Mouse (Mus musculus) midbrain, postnatal 0 days (tissue): Measurements from ENCODE around the gene Ptrh2. TPM values are rescaled to one million over a fixed set of nuclear protein-coding genes. Genes with fewer than 3 reads are reported as not detected.
"Not testable (repeated sequence)": the region's sequence is repeated elsewhere in the genome, so short reads cannot be mapped to it uniquely, and the experiment has no call there.

Experiments
- ATAC-seq: fragments of 200-750 bp; cut with Nextera tagmentation; 2 replicates; pipeline ENCODE4 v1.8.0; 2017; ENCODE audit warnings: moderate number of reproducible peaks, mild to moderate bottlenecking, moderate TSS enrichment, moderate library complexity; ENCODE audit not compliant: low FRiP score
- DNase-seq: peaks from one replicate; pipeline ENCODE4 v3.0.0-alpha.2; 2015; ENCODE audit warnings: low spot score
- H3K27ac ChIP-seq: fragments of 300-500 bp; sonication (generic); 2 replicates; pipeline ENCODE4 v1.5.1; 2014; ENCODE audit warnings: low read depth, mild to moderate bottlenecking, low read length, mixed read lengths
- H3K27me3 ChIP-seq: fragments of 300-500 bp; sonication (generic); 2 replicates; pipeline ENCODE4 v1.6.1; 2014; ENCODE audit warnings: low read length, control low read depth, mixed read lengths; ENCODE audit not compliant: insufficient read depth
- H3K36me3 ChIP-seq: fragments of 300-500 bp; sonication (generic); 2 replicates; pipeline ENCODE4 v1.6.1; 2014; ENCODE audit warnings: low read length, control low read depth, mixed read lengths; ENCODE audit not compliant: insufficient read depth
- H3K4me1 ChIP-seq: fragments of 300-500 bp; sonication (generic); 2 replicates; pipeline ENCODE4 v1.6.1; 2014; ENCODE audit warnings: mild to moderate bottlenecking, control low read depth, antibody characterized with exemption, low read length, mixed read lengths; ENCODE audit not compliant: insufficient read depth
- H3K4me2 ChIP-seq: fragments of 300-500 bp; sonication (generic); 2 replicates; pipeline ENCODE4 v1.6.1; 2014; ENCODE audit warnings: low read depth, mild to moderate bottlenecking, low read length, mixed read lengths; ENCODE audit not compliant: poor library complexity, severe bottlenecking
- H3K4me3 ChIP-seq: fragments of 300-500 bp; sonication (generic); 2 replicates; pipeline ENCODE4 v1.5.1; 2014; ENCODE audit warnings: low read depth, mild to moderate bottlenecking, low read length, moderate library complexity
- H3K9ac ChIP-seq: fragments of 300-500 bp; sonication (generic); replicated peaks from 2 replicates; pipeline ENCODE4 v1.6.1; 2014; ENCODE audit warnings: mild to moderate bottlenecking, low read length, moderate library complexity, mixed read lengths; ENCODE audit not compliant: poor library complexity, severe bottlenecking
- H3K9me3 ChIP-seq: fragments of 300-500 bp; sonication (generic); 2 replicates; pipeline ENCODE4 v1.6.1; 2016; ENCODE audit warnings: low read length, control low read depth
- CTCF ChIP-seq: IDR thresholded peaks from 2 replicates; pipeline ENCODE4 v1.5.1; 2016; ENCODE audit warnings: antibody characterized with exemption, mild to moderate bottlenecking
- WGBS: fragments of 180-500 bp; shearing (Covaris S2); extraction: QIAGEN DNeasy Blood & Tissue Kit; methylation state at CpG from one replicate; pipeline ENCODE4 v1.1.7; 2014; 5-methylcytosine and 5-hydroxymethylcytosine counted together
- polyA plus RNA-seq: library from polyadenylated mRNA; unstranded; fragments of >200 nt; fragmentation: Nextera tagmentation; extraction: Ambion mirVana; gene quantifications from 2 replicates; pipeline ENCODE4 v1.2.1, GENCODE M21; 2015
- total RNA-seq: library from RNA; depleted of rRNA; stranded (reverse); fragments of >200 nt; gene quantifications from 2 replicates; pipeline ENCODE4 v1.2.3, GENCODE M21; 2014

The Ptrh2 gene
- total and polyA plus RNA-seq, 2 experiments from 2014 or later: 14.8 to 22.5 TPM

DNA sequence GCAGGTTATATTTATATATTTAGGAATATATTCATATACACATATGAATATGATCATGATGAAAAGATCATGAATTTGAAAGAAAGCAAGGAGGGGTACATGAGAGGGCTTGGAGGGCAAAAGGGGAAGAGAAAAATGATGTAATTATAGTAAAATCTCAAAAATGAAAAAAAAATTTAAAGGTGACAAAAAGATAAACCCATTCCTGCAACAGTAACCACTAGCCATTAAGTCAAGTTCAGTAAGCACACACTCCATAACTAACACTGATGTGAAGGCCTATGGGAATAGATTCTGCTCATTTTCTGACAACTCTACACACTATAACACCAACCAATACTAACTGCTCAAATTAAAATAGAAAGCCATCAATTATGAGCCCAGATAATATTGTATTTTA is 41.8 kb downstream of the Ptrh2 start:
- no peak for DNase-seq
- H3K27me3 ChIP-seq: no peaks in the 10 kb centered on the region

DNA sequence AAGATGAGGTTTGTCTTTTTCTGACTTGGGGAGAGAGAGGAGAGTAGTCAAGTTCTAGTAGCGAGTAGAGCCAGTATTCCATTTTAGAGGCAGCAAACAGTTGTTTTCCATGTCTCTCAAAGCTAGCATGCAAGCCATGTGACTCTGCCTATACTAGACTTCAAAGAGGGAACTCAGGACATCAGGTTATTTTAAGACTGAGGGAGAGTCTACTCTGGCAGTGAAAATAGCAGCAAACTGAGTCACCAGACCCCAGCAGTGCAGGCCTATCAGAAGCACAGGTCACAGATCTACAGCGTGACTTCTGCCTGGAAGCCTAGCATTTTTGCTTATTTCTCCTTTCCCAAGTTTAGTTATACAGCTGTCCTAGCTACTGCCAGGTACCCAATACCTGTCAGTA is 47.7 kb downstream of the Ptrh2 start:
- H3K4me3 ChIP-seq: no peak overlapping the region
- peaks cover 15% of the 10 kb centered on the region for H3K36me3 ChIP-seq
- ATAC-seq (no peak), DNase-seq (no peak)
- TF ChIP-seq CTCF: no peak
- H3K27me3 ChIP-seq: no peaks in the 10 kb centered on the region
- no peaks in the 10 kb centered on the region for H3K4me1 ChIP-seq
- 83% methylated on average over 2 of the region's 2 CpGs for WGBS
- H3K9ac ChIP-seq: no peak overlapping the region
- no peak overlapping the region for H3K4me2 ChIP-seq
- H3K9me3 ChIP-seq: no peaks in the 10 kb centered on the region
- H3K27ac ChIP-seq: no peak overlapping the region

More for the DNA sequence above, 41.8 kb downstream of the Ptrh2 start:
- Histone ChIP-seq H3K4me3 (no peak overlapping the region), H3K9me3 (no peaks in the 10 kb centered on the region), H3K36me3 (peaks cover 21% of the 10 kb centered on the region), H3K27ac (no peak overlapping the region), H3K4me1 (no peaks in the 10 kb centered on the region), H3K9ac (no peak overlapping the region), H3K4me2 (no peak overlapping the region)
- no peak for TF ChIP-seq CTCF
- ATAC-seq: no peak

DNA sequence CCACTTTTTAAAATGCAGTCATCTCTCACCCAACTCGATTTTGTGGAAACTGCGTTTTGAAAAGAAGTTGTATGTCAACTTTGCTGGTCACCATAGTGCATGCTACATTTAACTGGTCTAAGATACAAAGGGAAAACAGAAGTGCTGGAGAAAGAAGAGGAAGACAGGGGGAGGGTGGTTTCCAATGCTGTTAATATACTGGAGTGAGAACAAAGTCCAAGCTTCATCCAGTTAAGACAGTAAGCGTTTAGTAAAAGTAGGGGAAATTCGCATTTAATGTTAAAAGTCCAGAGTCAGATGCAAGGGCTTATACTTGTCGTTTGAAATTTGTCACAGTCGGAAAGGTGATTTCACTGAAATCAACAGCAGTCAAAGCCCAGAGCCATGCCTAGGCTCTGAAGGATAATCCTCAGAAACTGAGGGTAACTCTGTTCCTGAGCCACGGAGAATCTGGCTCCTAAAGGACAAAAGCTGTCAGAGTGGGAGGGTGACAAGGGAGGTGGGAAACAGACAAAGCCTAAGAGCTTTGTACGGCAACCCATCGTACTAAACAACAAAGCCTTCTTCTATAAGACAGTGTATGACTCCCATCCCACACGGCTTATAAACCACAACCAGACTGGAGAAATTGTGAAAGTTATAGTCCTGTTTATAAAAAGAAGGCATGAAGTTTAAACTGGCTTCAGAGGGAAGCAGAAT is 50.6 kb downstream of the Ptrh2 start:
- TF ChIP-seq CTCF: no peak
- no peaks in the 10 kb centered on the region for H3K4me1 ChIP-seq
- ATAC-seq (no peak), DNase-seq (no peak)
- H3K36me3 ChIP-seq: peaks cover 14% of the 10 kb centered on the region
- H3K4me2 ChIP-seq: no peak overlapping the region
- no peaks in the 10 kb centered on the region for H3K9me3 ChIP-seq
- 42% methylated on average over 10 of the region's 10 CpGs for whole genome bisulfite sequencing
- no peak overlapping the region for H3K27ac ChIP-seq
- H3K4me3 ChIP-seq: no peak overlapping the region
- no peaks in the 10 kb centered on the region for H3K27me3 ChIP-seq
- H3K9ac ChIP-seq: no peak overlapping the region

DNA sequence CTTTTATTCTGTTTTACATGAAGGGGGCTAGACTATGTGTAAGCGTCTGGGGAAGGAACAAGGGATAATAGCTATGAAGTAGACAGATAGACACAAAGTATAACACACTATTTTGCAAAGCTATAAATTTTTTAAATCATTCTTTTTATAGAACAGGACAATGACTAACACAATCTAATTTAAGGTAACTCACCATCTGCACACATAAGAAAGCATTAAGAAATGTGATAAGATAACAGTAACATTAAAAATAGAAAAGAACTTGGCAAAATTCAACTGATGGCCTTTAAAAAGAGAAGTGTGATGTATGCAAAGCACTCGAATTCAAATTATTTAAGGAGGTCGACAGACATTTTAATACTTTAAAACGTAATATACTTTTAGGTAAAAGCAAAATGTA is 51.2 kb downstream of the Ptrh2 start:
- no peaks in the 10 kb centered on the region for H3K27me3 ChIP-seq
- 87% methylated on average over 4 of the region's 4 CpGs for WGBS
- no peaks in the 10 kb centered on the region for H3K9me3 ChIP-seq
- no peak for TF ChIP-seq CTCF
- H3K27ac ChIP-seq: no peak overlapping the region
- DNase-seq (no peak), ATAC-seq (no peak)
- H3K9ac ChIP-seq: no peak overlapping the region
- H3K36me3 ChIP-seq: peaks cover 11% of the 10 kb centered on the region
- H3K4me2 ChIP-seq: no peak overlapping the region
- no peak overlapping the region for H3K4me3 ChIP-seq
- H3K4me1 ChIP-seq: no peaks in the 10 kb centered on the region

DNA sequence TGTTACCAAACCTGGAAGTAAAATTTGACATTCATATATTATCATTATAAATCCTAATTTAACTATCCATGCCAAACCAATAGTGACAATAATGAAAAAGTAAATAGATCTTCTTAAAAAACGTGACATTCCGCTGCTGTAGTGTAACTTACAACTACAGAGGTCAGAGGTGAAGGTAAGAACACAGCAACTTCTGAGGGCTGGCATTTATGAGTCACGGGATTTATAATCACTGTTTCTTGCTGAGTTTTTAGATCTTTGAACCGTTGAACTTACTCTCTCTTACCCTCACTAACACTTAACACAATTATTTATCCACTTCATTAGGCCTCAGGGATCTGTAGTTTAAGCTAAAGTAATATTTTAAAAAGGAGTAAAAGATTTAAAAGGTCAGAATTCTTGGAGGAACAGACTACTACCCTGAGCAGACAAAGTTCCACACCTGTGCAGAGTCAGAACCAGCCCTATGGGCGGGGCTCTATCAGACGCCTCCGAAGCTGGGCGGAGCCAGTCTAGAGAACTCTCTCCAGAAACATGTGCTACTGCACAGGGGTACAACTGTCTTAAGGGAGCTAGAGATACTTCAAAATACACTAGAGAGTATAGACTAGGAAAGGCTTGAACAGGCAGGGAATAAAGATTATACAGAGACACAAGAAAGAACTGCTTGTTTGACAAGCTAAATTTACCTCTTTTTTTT is 53.7 kb downstream of the Ptrh2 start:
- 0 out of 2 replicates have a peak, but pooled peaks cover 2% of the 10 kb centered on the region for H3K36me3 ChIP-seq
- WGBS: 89% methylated on average over 8 of the region's 8 CpGs
- no peaks in the 10 kb centered on the region for H3K4me1 ChIP-seq
- H3K9me3 ChIP-seq: no peaks in the 10 kb centered on the region
- no peak overlapping the region for H3K27ac ChIP-seq
- H3K4me3 ChIP-seq: no peak overlapping the region
- no peak for DNase-seq
- ATAC-seq: no peak
- H3K4me2 ChIP-seq: no peak overlapping the region
- TF ChIP-seq CTCF: no peak
- no peak overlapping the region for H3K9ac ChIP-seq
- no peaks in the 10 kb centered on the region for H3K27me3 ChIP-seq

DNA sequence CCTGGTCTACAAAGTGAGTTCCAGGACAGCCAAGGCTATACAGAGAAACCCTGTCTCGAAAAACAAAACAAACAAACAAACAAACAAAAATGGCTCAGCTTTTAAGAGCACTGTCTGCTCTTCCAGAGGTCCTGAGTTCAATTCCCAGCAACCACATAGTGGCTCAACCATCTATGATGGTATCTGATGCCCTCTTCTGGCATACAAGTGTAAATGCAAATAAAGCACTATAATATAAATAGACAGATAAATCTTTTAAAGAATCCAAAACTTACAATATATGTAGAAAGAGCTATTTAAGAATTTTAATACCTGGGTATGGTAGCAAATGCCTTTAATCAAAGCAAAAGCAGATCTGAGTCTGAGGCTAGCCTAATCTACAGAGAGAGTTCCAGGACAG is 54.5 kb downstream of the Ptrh2 start:
- H3K4me3 ChIP-seq, H3K27me3 ChIP-seq, H3K4me2 ChIP-seq, H3K4me1 ChIP-seq, H3K9me3 ChIP-seq, H3K36me3 ChIP-seq, ATAC-seq, H3K27ac ChIP-seq, H3K9ac ChIP-seq, DNase-seq: not testable (repeated sequence)
- 96% methylated on average over 1 of the region's 1 CpGs for WGBS
- peak; percentile 30; the same call in 1 of the 2 replicates for TF ChIP-seq CTCF
